Mouse (Mus musculus) CH12.LX (cell line): ENCODE results near the gene Cdh26. TPM values are rescaled to one million over a fixed set of nuclear protein-coding genes. Genes with fewer than 3 reads are reported as not detected.

Experiments
- DNase-seq: peaks from one replicate; pipeline ENCODE4 v3.0.0-alpha.2; 2013; ENCODE audit errors: extremely low read depth
- H3K27ac ChIP-seq: 2 replicates; pipeline ENCODE4 v1.5.1; 2012; ENCODE audit warnings: low read depth, mild to moderate bottlenecking, control low read depth, moderate library complexity; ENCODE audit not compliant: insufficient read depth
- H3K27me3 ChIP-seq: replicated peaks from 2 replicates; pipeline ENCODE3; 2012; ENCODE audit warnings: inconsistent platforms
- H3K36me3 ChIP-seq, 2 experiments: replicated peaks in 1 of 2; 2 replicates each; pipeline versions ENCODE3 to v1.6.1; 2012; ENCODE audit warnings: inconsistent platforms in 1 of 2, low read length in 1 of 2, mild to moderate bottlenecking in 1 of 2, mixed read lengths in 1 of 2, moderate library complexity in 1 of 2; ENCODE audit not compliant: control insufficient read depth in 1 of 2, insufficient read depth in 1 of 2
- H3K4me1 ChIP-seq, 2 experiments: 2 replicates each; pipeline ENCODE4 v1.6.1; 2012; ENCODE audit warnings: inconsistent platforms in 1 of 2, moderate library complexity in 1 of 2; ENCODE audit not compliant: insufficient read depth in 2 of 2, control insufficient read depth in 1 of 2
- H3K4me2 ChIP-seq: 2 replicates; pipeline ENCODE4 v1.6.1; 2012; ENCODE audit warnings: low read depth, mild to moderate bottlenecking, control low read depth; ENCODE audit not compliant: poor library complexity, insufficient read depth, severe bottlenecking
- H3K4me3 ChIP-seq, 3 experiments: fragments of 150-350 bp in 1 of 3; sonication (generic) in 1 of 3; replicated peaks in 1 of 3; 2 replicates each; pipeline versions ENCODE3 to v1.5.1; 2011 to 2012; ENCODE audit warnings: low read depth in 2 of 3, low read length in 2 of 3, mild to moderate bottlenecking in 2 of 3, moderate library complexity in 2 of 3, control low read depth in 1 of 3, improper control_type of control experiment in 1 of 3, inconsistent platforms in 1 of 3, mixed read lengths in 1 of 3; ENCODE audit not compliant: poor library complexity in 1 of 3
- H3K79me2 ChIP-seq: replicated peaks from 2 replicates; pipeline ENCODE4 v1.6.1; 2012; ENCODE audit warnings: mild to moderate bottlenecking, moderate library complexity; ENCODE audit not compliant: control insufficient read depth, poor library complexity, insufficient read depth, severe bottlenecking; ENCODE audit errors: extremely low read depth
- H3K9ac ChIP-seq: 2 replicates; pipeline ENCODE4 v1.6.1; 2012; ENCODE audit warnings: low read depth, mild to moderate bottlenecking, control low read depth, moderate library complexity; ENCODE audit not compliant: insufficient read depth
- H3K9me3 ChIP-seq: replicated peaks from 2 replicates; pipeline ENCODE3; 2012; ENCODE audit warnings: low read length, inconsistent platforms, mixed read lengths
- BHLHE40 ChIP-seq: IDR thresholded peaks from 2 replicates; pipeline ENCODE4 v1.6.1; 2011; ENCODE audit warnings: mild to moderate bottlenecking, low read depth, low read length, improper control_type of control experiment
- EP300 ChIP-seq: IDR thresholded peaks from 2 replicates; pipeline ENCODE4 v1.6.1; 2011; ENCODE audit warnings: low read length, improper control_type of control experiment
- ETS1 ChIP-seq: conservative IDR thresholded peaks from 2 replicates; pipeline ENCODE4 v1.6.1; 2012; ENCODE audit warnings: low read depth, mild to moderate bottlenecking, inconsistent platforms, low read length, improper control_type of control experiment, moderate library complexity
- HCFC1 ChIP-seq: IDR thresholded peaks from 2 replicates; pipeline ENCODE4 v1.6.1; 2012; ENCODE audit warnings: low read depth, mild to moderate bottlenecking, inconsistent platforms, low read length, improper control_type of control experiment
- JUND ChIP-seq: conservative IDR thresholded peaks from 2 replicates; pipeline ENCODE4 v1.6.1; 2011; ENCODE audit warnings: low read depth, low read length, improper control_type of control experiment
- MAFK ChIP-seq: IDR thresholded peaks from 2 replicates; pipeline ENCODE4 v1.6.1; 2011; ENCODE audit warnings: low read length, improper control_type of control experiment; ENCODE audit not compliant: insufficient replicate concordance
- MAZ ChIP-seq: IDR thresholded peaks from 2 replicates; pipeline ENCODE4 v1.6.1; 2012; ENCODE audit warnings: low read depth, mild to moderate bottlenecking, inconsistent platforms, low read length, improper control_type of control experiment, moderate library complexity
- MXI1 ChIP-seq: IDR thresholded peaks from 2 replicates; pipeline ENCODE4 v1.6.1; 2011; ENCODE audit warnings: mild to moderate bottlenecking, low read depth, low read length, improper control_type of control experiment
- RAD21 ChIP-seq: IDR thresholded peaks from 2 replicates; pipeline ENCODE4 v1.6.1; 2011; ENCODE audit warnings: low read depth, mild to moderate bottlenecking, low read length, improper control_type of control experiment, moderate library complexity
- SIN3A ChIP-seq: IDR thresholded peaks from 2 replicates; pipeline ENCODE4 v1.6.1; 2012; ENCODE audit warnings: low read length, improper control_type of control experiment, inconsistent platforms
- ZC3H11A ChIP-seq: IDR thresholded peaks from 2 replicates; pipeline ENCODE4 v1.6.1; 2012; ENCODE audit warnings: low read depth, mild to moderate bottlenecking, inconsistent platforms, low read length, improper control_type of control experiment
- ZNF384 ChIP-seq: IDR thresholded peaks from 2 replicates; pipeline ENCODE4 v1.6.1; 2012; ENCODE audit warnings: low read depth, low read length, improper control_type of control experiment, inconsistent platforms
- dilution Hi-C: fragments of 300-500 bp; cut with MboI; formaldehyde crosslinking; loops from 2 replicates; pipeline ENCODE4 v1.14.3; 2020; ENCODE audit warnings: low sequenced_read_pairs; ENCODE audit not compliant: extremely low pct_unique_long_range_greater_than_20kb, extremely low pct_ligation_motif_present
- in situ Hi-C: fragments of 300-500 bp; cut with MboI; formaldehyde crosslinking; loops from 3 replicates; pipeline ENCODE4 v1.14.3; 2019; ENCODE audit warnings: low sequenced_read_pairs, low pct_ligation_motif_present, low pct_unique_long_range_greater_than_20kb, mixed read lengths
- polyA plus RNA-seq: library from polyadenylated mRNA; unstranded; fragments of >175 nt; gene quantifications from 2 replicates; pipeline ENCODE4 v1.2.1, GENCODE M21; 2012; ENCODE audit warnings: low read depth; ENCODE audit not compliant: insufficient read length
- total RNA-seq, 2 experiments: library from RNA; depleted of rRNA; stranded (reverse); fragments of 300-350 nt in 1 of 2; fragments of >200 nt in 1 of 2; gene quantifications; 2 replicates each; pipeline ENCODE4 v1.2.3; 2012 to 2014

Cdh26 gene
- total and polyA plus RNA-seq, 3 experiments: not detected

GRCm38 (mm10) chr2:178531226-178531625 lies 100.9 kb downstream of the Cdh26 start:
- no peak overlapping the region for H3K4me2 ChIP-seq
- dilution Hi-C loops (no loop called here), in situ Hi-C loops (no loop called here)
- no peak for DNase-seq
- H3K4me3 ChIP-seq: no peak overlapping the region
- no peaks in the 10 kb centered on the region for H3K4me1 ChIP-seq
- H3K9ac ChIP-seq: no peak overlapping the region
- TF ChIP-seq MXI1 (no peak), JUND (no peak), MAFK (no peak), HCFC1 (no peak), RAD21 (no peak), ZNF384 (no peak)
- H3K36me3 ChIP-seq: no peaks in the 10 kb centered on the region
- H3K79me2 ChIP-seq: no peaks in the 10 kb centered on the region
- peaks cover 12% of the 10 kb centered on the region for H3K27me3 ChIP-seq
- no peak overlapping the region for H3K27ac ChIP-seq
- H3K9me3 ChIP-seq: no peaks in the 10 kb centered on the region

DNA sequence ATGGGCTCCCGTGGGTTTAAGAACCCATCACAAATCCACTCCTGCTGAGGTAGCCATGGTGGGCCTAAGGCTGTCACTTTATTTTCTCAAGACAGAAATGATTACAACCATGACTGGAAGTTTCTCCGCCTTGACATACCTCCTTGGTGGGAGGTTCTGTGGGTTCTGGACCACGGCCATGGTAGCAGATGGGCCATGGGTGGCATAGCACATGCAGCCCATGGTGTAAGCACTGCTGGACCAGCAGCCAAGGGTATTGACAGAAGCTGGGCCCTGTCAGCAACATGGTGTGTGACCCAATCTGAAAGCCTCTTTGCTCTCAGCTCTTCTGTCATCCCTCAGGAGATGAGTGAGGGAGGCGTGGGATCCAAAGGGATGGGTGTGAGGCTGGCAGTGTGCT lies 106.2 kb downstream of the Cdh26 start:
- no peak overlapping the region for H3K4me2 ChIP-seq
- H3K36me3 ChIP-seq: no peaks in the 10 kb centered on the region
- H3K9me3 ChIP-seq: no peaks in the 10 kb centered on the region
- H3K4me1 ChIP-seq: no peaks in the 10 kb centered on the region
- dilution Hi-C loops: no loop called here
- H3K27ac ChIP-seq: no peak overlapping the region
- DNase-seq: no peak
- no peak overlapping the region for H3K4me3 ChIP-seq
- H3K27me3 ChIP-seq: peaks cover 14% of the 10 kb centered on the region
- in situ Hi-C loops: no loop called here
- no peaks in the 10 kb centered on the region for H3K79me2 ChIP-seq
- no peak for TF ChIP-seq SIN3A
- TF ChIP-seq ZC3H11A: no peak
- no peak for TF ChIP-seq ETS1
- no peak for TF ChIP-seq MAZ
- TF ChIP-seq MAFK: no peak
- no peak for TF ChIP-seq BHLHE40
- no peak for TF ChIP-seq EP300
- no peak overlapping the region for H3K9ac ChIP-seq

Other genes starting within 250 kb of the Cdh26 start
- 0.04 TPM in 1 of 2 replicates, not detected in the other for gene Sycp2, start 22.8 kb upstream of the Cdh26 start, total RNA-seq (2012; rRNA removed)
- gene Sycp2, start 22.8 kb upstream of the Cdh26 start, total RNA-seq (2014; rRNA removed): not detected in 2 replicates
- not detected in 2 replicates for gene Sycp2, start 22.8 kb upstream of the Cdh26 start, polyA plus RNA-seq
- not detected in 2 replicates for gene Ppp1r3d, start 16.1 kb upstream of the Cdh26 start, total RNA-seq (2012; rRNA removed)
- not detected in 2 replicates for gene Ppp1r3d, start 16.1 kb upstream of the Cdh26 start, total RNA-seq (2014; rRNA removed)
- gene Ppp1r3d, start 16.1 kb upstream of the Cdh26 start, polyA plus RNA-seq: not detected in 2 replicates
- gene Fam217b, start 16.0 kb upstream of the Cdh26 start, total RNA-seq (2012; rRNA removed): 0.04 and 0.08 TPM in 2 replicates
- 0.05 TPM in 1 of 2 replicates, not detected in the other for gene Fam217b, start 16.0 kb upstream of the Cdh26 start, total RNA-seq (2014; rRNA removed)
- not detected in 2 replicates for gene Fam217b, start 16.0 kb upstream of the Cdh26 start, polyA plus RNA-seq